Mouse (Mus musculus) ES-CJ7 (cell line): ENCODE data around the gene Lrfn3.
A peak's percentile ranks its signal among the peaks of the same experiment; 100 is the strongest.

Experiments
- DNase-seq: peaks from one replicate; pipeline ENCODE4 v3.0.0; 2011; ENCODE audit warnings: low read depth, low spot score

The Lrfn3 gene

GRCm38 (mm10) chr7:30346635-30347379 is 15.8 kb downstream of the Lrfn3 start:
- peak; percentile 75 for DNase-seq

DNA sequence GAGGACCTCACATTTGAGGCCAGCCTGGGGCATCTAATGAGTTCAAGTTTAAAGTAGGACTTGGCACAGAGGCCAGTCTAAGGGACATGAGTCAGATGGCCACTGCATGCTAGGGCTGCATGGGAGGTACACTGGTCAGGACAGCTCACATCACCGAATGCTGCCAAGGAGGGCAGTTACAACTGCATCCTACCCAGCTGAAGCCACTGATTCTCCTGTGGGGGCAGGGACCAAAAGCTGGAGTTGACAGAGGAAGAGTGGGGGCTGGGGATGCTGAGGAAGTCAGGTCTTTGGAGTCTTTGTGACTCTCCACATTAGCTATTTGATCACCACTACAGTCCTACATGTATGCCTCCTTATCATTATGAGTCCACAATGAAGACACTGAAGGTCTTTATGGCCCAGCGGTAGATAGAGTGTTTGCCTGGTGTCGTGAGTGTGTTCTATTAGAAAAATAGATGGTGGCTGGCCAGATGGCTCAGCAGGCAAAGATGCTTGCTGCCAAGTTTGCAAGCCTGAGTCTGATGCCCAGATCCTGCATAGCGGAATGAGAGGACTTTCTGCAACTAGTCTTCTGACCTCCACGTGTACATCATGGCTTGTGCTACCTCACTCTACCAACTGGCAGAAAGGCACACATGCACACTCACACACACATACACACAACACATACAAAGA is 23.0 kb downstream of the Lrfn3 start:
- no peak for DNase-seq

DNA sequence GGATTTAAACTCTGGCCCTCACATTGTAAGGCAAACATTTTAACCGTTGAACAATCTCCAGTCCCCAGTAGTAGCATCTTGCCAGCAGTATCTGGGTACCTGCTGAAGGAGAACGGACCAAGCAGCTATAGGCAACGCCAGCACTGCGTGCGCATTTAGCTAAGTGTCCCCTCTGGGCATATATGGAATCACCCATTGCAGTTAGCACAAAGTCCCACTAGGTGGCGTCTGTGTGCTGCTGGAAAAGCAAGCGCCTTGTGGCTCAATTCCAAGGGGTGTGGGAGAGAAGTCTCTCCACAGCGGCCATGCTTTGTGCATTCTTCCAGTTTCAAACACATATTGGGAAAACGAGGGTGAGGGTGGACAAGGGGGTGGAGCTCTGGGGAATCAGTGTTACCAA is 26.2 kb downstream of the Lrfn3 start:
- peak; percentile 93 for DNase-seq

DNA sequence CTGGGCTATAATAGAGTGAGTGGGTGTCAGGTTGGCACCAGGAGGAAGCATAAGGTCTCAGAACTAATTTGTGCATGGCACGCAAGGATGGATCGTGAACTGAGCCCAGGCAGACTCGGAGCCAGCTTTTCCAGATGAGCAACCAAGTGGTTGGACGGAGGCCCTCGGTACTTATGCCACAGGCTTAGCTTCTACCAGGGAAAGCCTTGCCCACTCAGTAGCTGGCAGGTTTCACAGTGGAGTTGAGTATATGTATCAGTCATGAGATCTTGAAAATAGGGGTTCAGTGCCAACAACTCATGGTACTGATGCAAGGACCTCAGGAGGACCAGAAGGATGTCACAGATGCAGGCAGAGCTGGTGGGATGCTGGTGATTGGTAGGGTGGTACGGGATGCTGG is 26.9 kb downstream of the Lrfn3 start:
- DNase-seq, result no peak

GRCm38 (mm10) chr7:30334563-30334962 is 28.0 kb downstream of the Lrfn3 start:
- DNase-seq, result no peak

DNA sequence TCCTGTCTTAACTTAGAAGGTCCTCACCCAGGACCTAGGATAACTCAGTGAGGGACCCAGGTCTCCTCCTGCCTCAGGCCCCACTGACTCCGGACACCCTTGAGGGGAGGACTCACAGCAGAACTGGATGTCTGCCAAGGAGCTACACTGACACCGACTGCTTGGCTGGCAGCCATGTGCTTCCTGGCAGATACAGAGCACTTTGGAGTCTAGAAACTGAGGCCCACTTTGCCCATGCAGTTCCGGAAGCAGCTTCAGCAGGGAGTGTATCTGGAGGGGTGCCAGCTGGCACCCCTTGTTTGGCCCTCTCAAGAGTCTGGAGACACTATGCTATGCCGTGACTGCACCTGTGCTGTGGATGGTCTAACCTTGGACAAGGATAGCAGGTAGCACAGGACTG is 29.1 kb downstream of the Lrfn3 start:
- DNase-seq, result no peak

GRCm38 (mm10) chr7:30332622-30333259 is 29.8 kb downstream of the Lrfn3 start:
- DNase-seq, result no peak

DNA sequence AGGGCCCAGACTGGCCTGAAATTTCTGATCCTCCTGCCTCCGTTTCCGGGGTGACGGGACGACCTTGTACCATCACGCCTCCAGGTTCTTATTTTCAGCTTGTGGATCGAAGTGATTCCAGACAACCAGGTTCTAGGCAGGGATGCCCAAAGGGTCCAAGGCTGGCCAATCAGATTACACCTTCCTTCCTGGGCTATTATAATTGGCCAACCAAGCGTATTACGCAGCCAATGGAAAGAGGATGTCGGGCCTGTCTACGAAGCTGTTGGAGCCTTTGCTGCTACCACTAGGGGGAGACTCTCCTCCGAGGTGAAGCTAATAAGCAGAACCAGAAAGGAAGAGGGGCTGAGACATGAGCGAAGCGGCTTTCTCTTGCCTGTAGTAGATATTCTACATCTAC is 30.7 kb downstream of the Lrfn3 start:
- DNase-seq, result peak; percentile 98

GRCm38 (mm10) chr7:30328379-30328778 is 34.2 kb downstream of the Lrfn3 start:
- no peak for DNase-seq

DNA sequence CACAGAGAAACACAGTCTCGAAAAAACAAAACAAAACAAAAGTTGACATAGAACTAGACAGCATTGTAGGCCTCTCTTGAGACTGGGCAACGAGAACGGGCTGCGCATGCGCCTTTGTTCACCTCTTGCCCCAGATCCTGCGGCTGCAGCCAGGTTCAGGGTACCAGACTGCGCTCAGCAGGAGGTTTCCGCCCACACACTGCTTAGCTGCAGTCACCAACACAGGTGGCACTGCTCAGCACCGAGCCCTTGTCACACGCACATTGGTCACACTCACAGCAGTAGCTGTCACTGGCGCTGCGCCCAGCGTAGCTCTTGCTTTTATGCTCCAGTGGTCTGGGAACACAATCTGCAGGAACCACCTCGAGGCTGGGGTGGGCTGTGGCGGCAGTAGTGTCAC is 35.4 kb downstream of the Lrfn3 start:
- DNase-seq, result no peak

DNA sequence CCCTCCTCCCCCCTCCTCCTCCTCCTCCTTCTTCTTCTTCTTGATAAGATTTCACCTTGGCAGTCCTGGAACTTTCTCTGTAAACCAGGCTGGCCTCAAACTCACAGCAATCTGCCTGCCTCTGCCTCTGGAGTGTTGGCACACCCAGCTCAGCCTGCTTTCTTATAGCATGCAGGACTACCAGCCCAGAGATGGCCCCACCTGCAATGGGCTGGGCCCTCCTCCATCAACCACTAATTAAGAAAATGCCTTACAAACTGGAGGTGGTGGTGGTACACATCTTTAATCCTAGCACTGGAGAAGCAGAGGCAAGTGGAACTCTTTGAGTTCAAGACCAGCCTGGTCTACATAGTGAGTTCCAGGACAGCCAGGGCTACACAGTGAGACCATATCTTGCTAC is 36.1 kb downstream of the Lrfn3 start:
- DNase-seq, result no peak

GRCm38 (mm10) chr7:30325364-30325763 is 37.2 kb downstream of the Lrfn3 start:
- peak; percentile 91 for DNase-seq

DNA sequence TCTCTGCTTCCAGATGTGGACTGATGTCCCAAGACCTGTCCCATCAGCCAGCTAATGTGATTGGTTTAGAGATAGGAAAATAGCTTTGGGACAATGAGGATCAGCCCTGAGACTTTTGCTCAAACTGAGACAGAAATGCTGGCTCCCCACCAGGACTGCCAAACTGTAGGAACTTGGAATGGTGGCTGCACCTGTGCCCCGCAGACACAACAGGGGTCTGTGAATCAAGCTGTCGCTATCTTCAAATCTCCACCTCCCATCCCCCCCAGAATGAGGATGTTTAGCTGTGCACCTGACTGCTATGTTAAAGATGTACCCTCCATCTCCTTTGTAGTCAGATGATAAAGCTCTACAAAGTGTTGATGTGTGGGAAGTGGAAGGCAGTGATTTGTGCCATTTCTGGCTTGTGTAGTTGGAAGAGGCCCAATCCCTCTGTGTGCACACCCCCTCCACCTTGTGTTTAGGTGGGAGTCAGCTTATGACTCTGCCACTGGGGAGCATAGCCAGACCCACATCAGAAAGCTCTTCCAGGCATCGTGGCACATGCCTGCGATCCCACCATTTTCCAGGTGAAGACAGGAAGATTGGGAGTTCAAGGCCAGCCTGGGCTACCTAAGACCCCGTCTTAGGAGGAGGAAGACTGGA is 38.1 kb downstream of the Lrfn3 start:
- DNase-seq, result no peak

DNA sequence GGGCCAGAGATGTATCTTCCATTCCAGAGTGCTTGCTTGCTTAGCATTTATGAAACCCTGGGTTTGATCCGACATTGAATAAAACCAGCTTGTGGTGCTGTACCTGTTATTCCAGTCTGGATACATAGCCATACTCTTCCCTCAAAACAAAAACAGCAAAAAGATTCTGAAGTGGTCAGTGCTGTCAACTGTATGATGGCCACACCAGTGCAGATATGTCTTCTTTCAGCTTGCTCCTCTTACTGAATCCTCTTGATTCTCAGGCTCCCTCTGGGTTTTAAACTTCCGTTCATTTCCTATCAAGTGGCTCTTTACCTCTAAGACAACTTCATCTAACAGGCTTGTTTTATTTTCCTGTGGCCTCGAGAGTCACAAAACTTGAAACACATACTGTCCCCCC is 38.8 kb downstream of the Lrfn3 start, which contains the start of gene Sdhaf1:
Gene Sdhaf1 (minus strand): TSS at position 101 of the 400 bp plus-strand sequence.
- DNase-seq, result no peak

DNA sequence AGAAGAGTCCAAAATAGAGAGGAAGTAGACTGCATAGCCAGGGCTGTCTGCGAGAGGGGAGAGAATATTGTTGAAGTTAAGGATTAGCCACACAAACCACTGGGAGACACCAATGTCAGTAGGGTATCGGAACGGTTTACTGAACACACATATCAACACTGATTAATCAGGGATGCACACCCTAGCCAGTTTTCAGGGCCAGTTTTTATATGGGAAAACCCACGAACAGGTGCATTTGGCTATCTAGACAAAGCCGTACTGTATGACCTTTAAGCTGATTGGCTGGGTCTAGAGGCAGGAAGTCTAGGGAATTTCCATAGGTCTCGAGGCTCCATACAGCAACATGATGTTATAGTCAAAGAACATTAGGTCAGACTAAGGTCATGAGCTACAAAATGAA is 39.7 kb downstream of the Lrfn3 start:
- peak; percentile 48 for DNase-seq

DNA sequence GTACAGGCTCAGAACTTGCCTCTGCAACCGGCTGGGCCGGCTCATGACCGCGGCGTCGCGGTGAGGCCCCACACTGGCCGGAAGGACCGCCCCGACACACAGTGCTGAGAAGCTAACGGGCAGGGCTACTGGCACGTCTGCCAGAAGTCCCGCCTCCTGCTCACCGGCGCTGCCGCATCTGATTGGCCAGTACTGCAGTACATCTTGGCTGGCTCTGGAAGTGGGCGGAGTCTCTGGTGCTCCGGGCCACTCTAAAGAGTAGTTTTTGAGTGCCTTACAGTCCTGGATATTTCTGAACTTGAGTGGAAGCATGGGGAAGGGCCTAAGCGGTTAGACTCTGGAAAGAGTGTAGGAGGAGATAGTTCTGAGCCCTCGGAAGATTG is 40.3 kb downstream of the Lrfn3 start:
- peak; percentile 97 for DNase-seq

- DNase-seq, result peak; percentile 88
Measured at GRCm38 (mm10) chr7:30321539-30322284, 40.9 kb downstream of the Lrfn3 start, which contains the start of gene E130208F15Rik. E130208F15Rik (plus strand) TSS chr7:30321740.

DNA sequence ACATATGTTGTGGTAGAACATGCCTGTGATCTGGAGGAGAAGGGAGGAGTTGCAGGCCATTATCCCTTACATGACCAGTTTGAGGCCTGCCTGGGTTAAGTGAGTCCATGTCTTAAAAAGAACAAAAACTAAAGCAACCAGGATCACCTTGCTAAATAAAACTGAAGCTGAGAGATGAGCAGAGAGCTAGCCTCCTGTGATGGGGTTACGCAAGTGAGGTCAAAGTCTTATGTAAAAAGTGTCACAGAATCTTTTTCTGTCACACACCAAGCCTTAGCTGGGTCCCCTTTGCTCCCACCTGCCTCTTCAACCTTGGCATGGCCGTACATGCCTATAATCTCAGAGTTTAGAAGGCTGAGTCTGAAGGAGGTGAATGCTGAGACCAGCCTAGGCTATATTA is 41.6 kb downstream of the Lrfn3 start:
- no peak for DNase-seq

GRCm38 (mm10) chr7:30318142-30318541 is 44.4 kb downstream of the Lrfn3 start:
- no peak for DNase-seq

- no peak for DNase-seq
Measured at GRCm38 (mm10) chr7:30315559-30316529, 46.7 kb downstream of the Lrfn3 start.
